Mouse (Mus musculus) lung, embryonic 14.5 days (tissue): ENCODE results near the gene Endov. TPM values are rescaled to one million over a fixed set of nuclear protein-coding genes. Genes with fewer than 3 reads are reported as not detected.

Source experiments
- ATAC-seq: fragments of 200-750 bp; cut with Nextera tagmentation; 2 replicates; pipeline ENCODE4 v1.8.0; 2017; ENCODE audit warnings: mild to moderate bottlenecking, moderate TSS enrichment, moderate library complexity; ENCODE audit not compliant: insufficient read depth
- DNase-seq: peaks from one replicate; pipeline ENCODE4 v3.0.0-alpha.2; 2015
- H3K27ac ChIP-seq: fragments of 300-500 bp; sonication (generic); 2 replicates; pipeline ENCODE4 v1.5.1; 2014; ENCODE audit warnings: low read depth, mild to moderate bottlenecking, moderate library complexity
- H3K27me3 ChIP-seq: fragments of 300-500 bp; sonication (generic); 2 replicates; pipeline ENCODE4 v1.6.1; 2014; ENCODE audit warnings: low read length, control low read depth; ENCODE audit not compliant: insufficient read depth
- H3K36me3 ChIP-seq: fragments of 300-500 bp; sonication (generic); 2 replicates; pipeline ENCODE4 v1.6.1; 2014; ENCODE audit warnings: control low read depth; ENCODE audit not compliant: insufficient read depth
- H3K4me1 ChIP-seq: fragments of 300-500 bp; sonication (generic); 2 replicates; pipeline ENCODE4 v1.6.1; 2014; ENCODE audit warnings: antibody characterized with exemption, control low read depth; ENCODE audit not compliant: insufficient read depth
- H3K4me2 ChIP-seq: fragments of 300-500 bp; sonication (generic); 2 replicates; pipeline ENCODE4 v1.6.1; 2014; ENCODE audit warnings: mild to moderate bottlenecking
- H3K4me3 ChIP-seq: fragments of 300-500 bp; sonication (generic); 2 replicates; pipeline ENCODE4 v1.5.1; 2014; ENCODE audit warnings: low read depth, low read length
- H3K9ac ChIP-seq: fragments of 300-500 bp; sonication (generic); 2 replicates; pipeline ENCODE4 v1.6.1; 2014
- H3K9me3 ChIP-seq: fragments of 300-500 bp; sonication (generic); 2 replicates; pipeline ENCODE4 v1.6.1; 2016; ENCODE audit warnings: low read depth, low read length, control low read depth
- CTCF ChIP-seq: IDR thresholded peaks from 2 replicates; pipeline ENCODE4 v1.5.1; 2016; ENCODE audit warnings: antibody characterized with exemption, low read depth
- WGBS: fragments of 180-500 bp; shearing (Covaris S2); extraction: QIAGEN DNeasy Blood & Tissue Kit; methylation state at CpG from one replicate; pipeline ENCODE4 v1.1.7; 2014; 5-methylcytosine and 5-hydroxymethylcytosine counted together
- polyA plus RNA-seq: library from polyadenylated mRNA; unstranded; fragments of >200 nt; fragmentation: Nextera tagmentation; extraction: Ambion mirVana; gene quantifications from 2 replicates; pipeline ENCODE4 v1.2.1, GENCODE M21; 2014

Gene Endov
- polyA plus RNA-seq, 1 experiment from 2014 or later = 17.4 TPM

DNA sequence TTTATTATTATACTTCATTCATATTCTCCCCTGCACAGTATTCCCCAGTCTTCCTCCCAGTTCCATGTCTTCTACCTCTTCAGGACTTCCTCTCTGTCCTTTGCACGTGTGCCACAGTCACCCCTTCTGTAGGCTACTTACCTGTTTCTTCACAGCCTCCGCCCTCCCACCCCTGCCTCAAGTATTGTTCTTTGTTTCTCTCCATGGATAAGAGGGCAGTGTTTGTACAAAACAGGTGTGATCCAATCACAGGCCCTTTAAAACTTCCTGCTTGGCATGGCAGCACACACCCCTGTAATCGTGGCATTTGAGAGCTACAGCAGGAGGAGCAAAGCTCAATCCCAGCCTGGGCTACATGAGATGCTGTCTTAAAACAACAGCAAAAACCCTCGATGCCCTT, 2.4 kb downstream of the Endov start:
- Histone ChIP-seq H3K4me3 (no peak overlapping the region), H3K27me3 (no peaks in the 10 kb centered on the region), H3K4me1 (0 out of 2 replicates have a peak, but pooled peaks cover 4% of the 10 kb centered on the region), H3K9ac (no peak overlapping the region), H3K9me3 (no peaks in the 10 kb centered on the region), H3K36me3 (peaks cover 8% of the 10 kb centered on the region; the same call in 1 of the 2 replicates), H3K4me2 (no peak overlapping the region), H3K27ac (no peak overlapping the region)
- ATAC-seq (no peak), DNase-seq (no peak)
- 74% methylated on average over 4 of the region's 4 CpGs for WGBS
- no peak for TF ChIP-seq CTCF

DNA sequence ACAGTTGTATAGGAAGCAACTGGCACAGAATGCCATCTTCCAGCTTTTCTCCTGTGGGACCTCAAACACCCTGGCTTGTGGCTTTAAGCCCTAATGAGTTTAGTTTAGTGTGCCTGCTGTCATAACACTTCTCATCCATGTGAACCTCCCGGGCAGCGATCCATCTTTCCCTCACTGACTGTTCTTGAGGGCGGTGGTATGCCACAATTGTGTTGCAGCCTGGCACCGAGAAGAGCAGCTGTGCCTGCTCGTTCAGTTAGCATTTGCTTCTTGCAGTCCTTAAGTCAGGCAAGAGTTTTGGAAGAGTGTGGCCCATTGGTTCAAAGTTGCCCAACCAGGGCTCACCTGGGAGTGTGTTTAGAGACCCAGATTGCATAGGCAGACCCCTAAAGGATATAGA, 5.0 kb downstream of the Endov start:
- WGBS = 88% methylated on average over 5 of the region's 5 CpGs
- ATAC-seq (no peak), DNase-seq (no peak)
- no peaks in the 10 kb centered on the region for H3K9me3 ChIP-seq
- no peak overlapping the region for H3K9ac ChIP-seq
- H3K36me3 ChIP-seq = peaks cover 22% of the 10 kb centered on the region
- no peak overlapping the region for H3K4me3 ChIP-seq
- H3K4me2 ChIP-seq = no peak overlapping the region
- H3K27me3 ChIP-seq = no peaks in the 10 kb centered on the region
- H3K4me1 ChIP-seq = 0 out of 2 replicates have a peak, but pooled peaks cover 4% of the 10 kb centered on the region
- no peak overlapping the region for H3K27ac ChIP-seq
- TF ChIP-seq CTCF = no peak

DNA sequence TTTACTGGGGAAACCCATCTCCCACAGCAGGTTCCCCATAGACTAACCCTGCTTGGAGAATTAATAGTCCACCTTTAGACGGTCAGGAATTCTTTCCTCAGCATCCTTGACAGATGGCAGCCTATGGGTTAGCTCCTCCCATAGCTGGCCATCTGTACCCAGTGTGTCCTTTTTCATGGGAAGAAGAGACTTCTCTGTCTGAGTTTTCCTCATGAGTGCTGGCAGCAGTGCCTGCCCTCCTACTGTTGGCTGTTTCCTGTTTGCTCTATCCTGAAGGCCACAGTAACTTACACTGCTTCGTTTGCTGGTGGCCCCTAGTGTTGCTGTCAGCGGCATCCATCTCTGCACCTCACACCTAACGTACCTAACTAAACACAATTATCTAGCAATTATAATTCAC, 6.3 kb downstream of the Endov start:
- no peaks in the 10 kb centered on the region for H3K9me3 ChIP-seq
- H3K27ac ChIP-seq = no peak overlapping the region
- TF ChIP-seq CTCF = no peak
- H3K27me3 ChIP-seq = no peaks in the 10 kb centered on the region
- no peak overlapping the region for H3K4me3 ChIP-seq
- ATAC-seq (no peak), DNase-seq (no peak)
- H3K9ac ChIP-seq = no peak overlapping the region
- WGBS = 72% methylated on average over 4 of the region's 4 CpGs
- H3K36me3 ChIP-seq = peaks cover 33% of the 10 kb centered on the region
- H3K4me1 ChIP-seq = 0 out of 2 replicates have a peak, but pooled peaks cover 4% of the 10 kb centered on the region
- H3K4me2 ChIP-seq = no peak overlapping the region

DNA sequence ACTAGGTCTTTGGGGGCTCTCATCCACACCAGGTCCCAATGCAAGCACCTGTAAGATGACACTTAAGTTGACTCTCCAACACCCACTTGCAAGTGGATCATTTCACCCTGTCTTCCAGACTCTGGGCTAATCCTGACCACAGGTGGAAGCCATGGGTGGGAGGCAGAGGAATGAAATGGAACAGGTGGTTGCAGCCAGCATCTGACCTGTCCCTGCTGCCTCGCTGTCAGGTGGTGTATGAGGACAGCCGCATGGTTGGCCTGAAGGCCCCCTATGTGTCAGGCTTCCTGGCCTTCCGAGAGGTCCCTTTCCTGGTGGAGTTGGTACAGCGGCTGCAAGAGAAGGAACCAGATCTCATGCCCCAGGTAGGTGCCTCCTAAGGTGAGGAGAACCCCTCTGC, 8.2 kb downstream of the Endov start:
- no peak for TF ChIP-seq CTCF
- no peaks in the 10 kb centered on the region for H3K27me3 ChIP-seq
- no peak overlapping the region for H3K9ac ChIP-seq
- peaks cover 48% of the 10 kb centered on the region for H3K36me3 ChIP-seq
- H3K9me3 ChIP-seq = no peaks in the 10 kb centered on the region
- no peak overlapping the region for H3K27ac ChIP-seq
- no peak overlapping the region for H3K4me2 ChIP-seq
- WGBS = 92% methylated on average over 4 of the region's 4 CpGs
- H3K4me1 ChIP-seq = no peaks in the 10 kb centered on the region
- no peak overlapping the region for H3K4me3 ChIP-seq
- ATAC-seq = no peak
- DNase-seq = no peak

DNA sequence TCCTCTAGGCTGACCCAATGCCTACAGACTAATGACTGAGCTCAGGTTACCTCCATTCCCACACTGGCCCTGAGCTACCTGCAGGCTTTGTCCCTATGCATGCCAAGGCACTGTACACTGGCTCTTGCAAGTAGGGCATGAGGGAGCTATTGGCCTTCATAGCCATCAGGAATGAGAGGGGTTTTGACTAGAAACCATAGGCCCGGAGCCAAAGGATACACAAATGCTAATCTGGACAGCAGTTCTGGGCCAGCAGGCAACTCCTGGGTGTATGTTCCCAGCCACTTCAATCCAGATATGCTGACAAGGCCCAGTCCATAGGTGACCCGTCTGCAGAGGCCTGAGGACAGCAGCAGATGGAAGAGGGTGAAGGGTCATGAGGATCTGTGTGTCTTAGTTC, 8.9 kb downstream of the Endov start:
- no peak for TF ChIP-seq CTCF
- WGBS = 78% methylated on average over 2 of the region's 2 CpGs
- Histone ChIP-seq H3K4me1 (no peaks in the 10 kb centered on the region), H3K4me2 (no peak overlapping the region), H3K36me3 (peaks cover 55% of the 10 kb centered on the region), H3K9ac (no peak overlapping the region), H3K9me3 (no peaks in the 10 kb centered on the region), H3K4me3 (no peak overlapping the region), H3K27ac (no peak overlapping the region), H3K27me3 (no peaks in the 10 kb centered on the region)
- ATAC-seq (no peak), DNase-seq (no peak)

DNA sequence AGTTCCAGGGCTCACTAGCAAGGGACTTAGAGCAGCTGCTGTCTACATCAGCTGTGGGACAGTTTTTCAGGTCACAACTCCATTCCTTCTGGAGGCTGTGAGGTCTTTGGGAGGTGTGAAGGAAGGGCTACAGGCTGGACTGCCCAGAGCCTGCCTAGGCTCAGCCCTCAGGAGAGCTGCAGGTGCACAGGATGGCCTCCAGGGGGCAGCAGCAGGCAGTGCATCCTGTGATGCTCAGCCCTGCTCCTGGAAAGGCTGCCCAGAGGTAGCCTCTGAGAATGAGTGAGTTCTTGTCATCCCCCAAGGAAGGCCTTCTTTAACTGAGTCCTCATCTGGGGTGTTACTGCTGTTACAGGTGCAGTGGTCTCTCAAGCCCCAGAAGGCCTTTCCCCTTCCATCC, 12.5 kb downstream of the Endov start:
- no peak overlapping the region for H3K4me3 ChIP-seq
- H3K9ac ChIP-seq = no peak overlapping the region
- DNase-seq (peak; percentile 85), ATAC-seq (peak; percentile 80; the same call in 1 of the 2 replicates)
- H3K27me3 ChIP-seq = no peaks in the 10 kb centered on the region
- peaks cover 81% of the 10 kb centered on the region for H3K36me3 ChIP-seq
- H3K9me3 ChIP-seq = no peaks in the 10 kb centered on the region
- H3K4me2 ChIP-seq = no peak overlapping the region
- no peak overlapping the region for H3K27ac ChIP-seq
- H3K4me1 ChIP-seq = no peaks in the 10 kb centered on the region
- peak; percentile 99 for TF ChIP-seq CTCF

DNA sequence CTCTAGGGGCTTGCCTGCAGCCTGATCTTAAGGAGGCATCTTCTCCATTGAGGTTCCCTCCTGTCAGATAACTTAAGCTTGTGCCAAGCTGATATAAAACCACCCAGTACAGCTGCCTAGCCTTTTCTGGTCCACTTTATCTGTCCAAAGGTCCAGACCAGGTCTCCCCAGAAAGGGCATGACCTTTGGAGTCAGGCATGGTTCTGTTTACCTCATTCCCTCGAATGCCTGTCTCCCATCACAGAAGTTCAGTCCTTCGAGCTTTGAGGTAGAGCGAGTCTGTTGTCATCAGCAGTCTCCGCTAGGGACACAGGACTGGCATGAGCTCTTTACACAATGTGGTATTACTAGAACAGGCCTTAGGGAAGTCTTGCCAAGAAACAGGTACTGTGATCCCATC, 15.2 kb downstream of the Endov start:
- DNase-seq = no peak
- 71% methylated on average over 4 of the region's 4 CpGs for WGBS
- no peaks in the 10 kb centered on the region for H3K9me3 ChIP-seq
- no peaks in the 10 kb centered on the region for H3K4me1 ChIP-seq
- H3K4me3 ChIP-seq = no peak overlapping the region
- no peak for ATAC-seq
- no peaks in the 10 kb centered on the region for H3K27me3 ChIP-seq
- H3K4me2 ChIP-seq = no peak overlapping the region
- no peak for TF ChIP-seq CTCF
- no peak overlapping the region for H3K27ac ChIP-seq
- peaks cover 66% of the 10 kb centered on the region for H3K36me3 ChIP-seq
- no peak overlapping the region for H3K9ac ChIP-seq

DNA sequence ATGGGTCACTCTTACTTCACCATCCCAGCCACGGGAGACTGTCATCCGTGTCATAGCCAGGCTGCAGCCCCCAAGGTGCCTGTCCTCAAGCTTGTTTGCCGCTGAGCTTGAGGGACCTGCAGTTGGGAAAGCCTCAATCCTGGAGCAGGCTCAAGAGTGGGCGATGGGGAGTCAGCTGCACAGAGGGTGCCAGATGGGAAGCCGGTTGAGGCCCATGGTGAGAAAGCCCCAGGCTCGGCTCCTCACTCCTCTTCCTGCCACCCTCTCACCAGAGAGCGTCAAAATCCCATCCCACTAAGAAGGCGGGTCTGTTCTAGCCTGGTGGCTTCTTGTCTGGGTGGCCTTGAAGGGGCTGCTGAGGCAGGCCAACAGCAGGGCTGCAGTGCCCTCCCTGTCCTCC, 16.6 kb downstream of the Endov start:
- 75% methylated on average over 8 of the region's 8 CpGs for WGBS
- Histone ChIP-seq H3K4me1 (no peaks in the 10 kb centered on the region), H3K4me3 (no peak overlapping the region), H3K4me2 (no peak overlapping the region), H3K27me3 (no peaks in the 10 kb centered on the region), H3K27ac (no peak overlapping the region), H3K36me3 (peaks cover 55% of the 10 kb centered on the region), H3K9me3 (no peaks in the 10 kb centered on the region), H3K9ac (no peak overlapping the region)
- TF ChIP-seq CTCF = no peak
- ATAC-seq (no peak), DNase-seq (no peak)
